Mouse (Mus musculus) liver, embryonic 15.5 days (tissue): ENCODE data around the gene Cutal. TPM values are rescaled to one million over a fixed set of nuclear protein-coding genes. Genes with fewer than 3 reads are reported as not detected.

ENCODE experiments used
- ATAC-seq: fragments of 200-750 bp; cut with Nextera tagmentation; 2 replicates; pipeline ENCODE4 v1.8.0; 2017; ENCODE audit warnings: moderate number of reproducible peaks, mild to moderate bottlenecking, moderate library complexity; ENCODE audit not compliant: insufficient read depth
- H3K27ac ChIP-seq: fragments of 300-500 bp; sonication (generic); replicated peaks from 2 replicates; pipeline ENCODE4 v1.5.1; 2015; ENCODE audit warnings: mild to moderate bottlenecking, inconsistent platforms
- H3K27me3 ChIP-seq: fragments of 300-500 bp; sonication (generic); 2 replicates; pipeline ENCODE4 v1.6.1; 2015; ENCODE audit warnings: mild to moderate bottlenecking, inconsistent platforms
- H3K36me3 ChIP-seq: fragments of 300-500 bp; sonication (generic); replicated peaks from 2 replicates; pipeline ENCODE4 v1.6.1; 2015; ENCODE audit warnings: moderate library complexity, mild to moderate bottlenecking, inconsistent platforms
- H3K4me1 ChIP-seq: fragments of 300-500 bp; sonication (generic); replicated peaks from 2 replicates; pipeline ENCODE4 v1.6.1; 2015; ENCODE audit warnings: inconsistent platforms
- H3K4me2 ChIP-seq: fragments of 300-500 bp; sonication (generic); 2 replicates; pipeline ENCODE4 v1.6.1; 2015; ENCODE audit warnings: moderate library complexity, mild to moderate bottlenecking, inconsistent platforms
- H3K4me3 ChIP-seq: fragments of 300-500 bp; sonication (generic); replicated peaks from 2 replicates; pipeline ENCODE4 v1.5.1; 2015; ENCODE audit warnings: mild to moderate bottlenecking, inconsistent platforms
- H3K9ac ChIP-seq: fragments of 300-500 bp; sonication (generic); 2 replicates; pipeline ENCODE4 v1.6.1; 2015; ENCODE audit warnings: moderate library complexity, mild to moderate bottlenecking, inconsistent platforms
- H3K9me3 ChIP-seq: fragments of 300-500 bp; sonication (generic); replicated peaks from 2 replicates; pipeline ENCODE4 v1.6.1; 2016; ENCODE audit warnings: inconsistent platforms
- WGBS: fragments of 180-500 bp; shearing (Covaris S2); methylation state at CpG from one replicate; pipeline ENCODE4 v1.1.7; 2015; ENCODE audit warnings: mixed read lengths; ENCODE audit not compliant: insufficient replicate concordance; 5-methylcytosine and 5-hydroxymethylcytosine counted together
- polyA plus RNA-seq: library from polyadenylated mRNA; unstranded; fragments of >200 nt; fragmentation: Nextera tagmentation; extraction: Ambion mirVana; gene quantifications from 2 replicates; pipeline ENCODE4 v1.2.1, GENCODE M21; 2015

The Cutal gene
- polyA plus RNA-seq, 1 experiment from 2014 or later = 8.4 TPM

DNA sequence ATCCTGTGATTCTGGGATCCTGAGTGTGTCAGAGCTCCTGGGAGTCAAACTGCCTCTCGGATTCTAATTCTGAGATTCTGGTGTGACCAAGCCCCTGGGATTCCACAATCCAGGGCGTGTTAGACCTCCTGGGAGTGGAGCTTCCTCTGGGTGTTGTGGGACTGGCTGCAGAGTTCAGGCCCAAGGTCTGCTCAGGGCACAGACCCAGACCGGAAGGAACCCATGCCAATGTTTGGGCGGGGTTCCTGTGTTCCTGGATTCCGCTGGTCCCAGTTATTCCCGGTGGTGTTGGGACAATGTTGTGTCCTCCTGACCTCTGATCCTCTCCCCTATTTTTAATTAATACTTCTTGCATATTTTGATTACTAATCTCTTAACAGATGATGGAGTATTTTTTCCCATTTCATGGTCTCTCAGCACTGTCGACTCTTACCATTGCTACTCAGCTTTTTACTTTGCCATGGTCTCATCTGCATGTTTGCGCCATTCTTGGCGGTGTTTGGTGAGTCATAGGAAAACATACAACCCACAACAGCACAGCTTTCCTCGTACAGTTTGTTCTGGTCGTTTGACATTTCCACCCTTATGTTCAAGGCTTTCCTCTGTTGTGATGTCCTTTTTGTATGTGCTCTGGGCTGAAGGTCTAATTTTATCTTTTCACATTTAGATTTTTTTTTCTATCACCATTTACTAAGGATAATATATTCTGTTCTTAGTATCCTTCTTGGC, 30.8 kb upstream of the Cutal start:
- Histone ChIP-seq H3K27ac (no peak overlapping the region), H3K9ac (no peak overlapping the region), H3K4me3 (no peak overlapping the region), H3K9me3 (no peaks in the 10 kb centered on the region), H3K36me3 (no peaks in the 10 kb centered on the region), H3K4me1 (no peaks in the 10 kb centered on the region), H3K27me3 (no peaks in the 10 kb centered on the region), H3K4me2 (no peak overlapping the region)
- 60% methylated on average over 11 of the region's 11 CpGs for WGBS
- no peak for ATAC-seq

DNA sequence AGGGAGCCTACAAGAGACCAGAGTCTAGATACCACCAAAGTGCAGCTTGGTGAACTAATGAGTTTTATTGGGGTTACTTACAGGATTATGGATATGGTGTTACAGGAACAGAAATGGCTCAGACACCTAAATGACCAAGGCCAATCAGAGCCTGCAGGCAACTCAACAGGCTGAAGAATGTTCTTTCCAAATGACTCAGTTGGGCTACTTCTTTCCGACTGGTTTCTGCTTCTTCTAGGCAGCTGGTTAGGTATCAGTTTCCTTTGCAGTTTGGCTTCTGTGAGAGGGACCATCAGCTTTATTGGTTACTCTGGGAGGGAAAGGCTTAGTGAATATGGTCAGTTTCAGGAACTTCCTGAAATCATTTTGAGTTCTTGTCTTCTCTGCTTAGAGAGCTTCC, 26.5 kb upstream of the Cutal start:
- 78% methylated on average over 1 of the region's 1 CpGs for WGBS
- no peak overlapping the region for H3K4me2 ChIP-seq

DNA sequence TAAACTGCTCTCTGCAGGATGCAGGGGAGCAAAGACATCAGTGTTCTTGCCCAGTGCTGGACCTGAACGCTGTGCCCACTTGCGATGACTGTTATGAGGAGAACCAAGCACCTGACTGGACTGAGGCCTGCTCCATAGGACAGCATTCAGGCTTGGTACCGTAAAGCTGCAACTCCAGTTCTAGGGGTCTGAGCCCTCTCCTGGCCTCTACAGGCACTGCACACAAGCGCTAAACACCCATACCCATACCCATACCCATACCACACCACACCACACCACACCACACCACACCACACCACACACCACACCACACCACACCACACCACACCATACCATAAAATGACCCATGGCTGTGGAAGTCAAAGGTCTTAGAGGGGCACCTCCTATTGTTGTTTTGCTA, 18.9 kb upstream of the Cutal start:
- Histone ChIP-seq H3K27ac (no peak overlapping the region), H3K4me2 (no peak overlapping the region), H3K9me3 (no peaks in the 10 kb centered on the region), H3K27me3 (no peaks in the 10 kb centered on the region), H3K36me3 (peaks cover 100% of the 10 kb centered on the region), H3K4me1 (peaks cover 9% of the 10 kb centered on the region), H3K4me3 (no peak overlapping the region), H3K9ac (no peak overlapping the region)
- whole genome bisulfite sequencing = 89% methylated on average over 4 of the region's 4 CpGs
- ATAC-seq = peak; percentile 15; the same call in 1 of the 2 replicates

More for the DNA sequence above, 26.5 kb upstream of the Cutal start:
- Histone ChIP-seq H3K4me1 (no peaks in the 10 kb centered on the region), H3K27me3 (no peaks in the 10 kb centered on the region), H3K9ac (no peak overlapping the region), H3K9me3 (no peaks in the 10 kb centered on the region), H3K4me3 (no peak overlapping the region), H3K36me3 (peaks cover 38% of the 10 kb centered on the region), H3K27ac (no peak overlapping the region)
- ATAC-seq = no peak

DNA sequence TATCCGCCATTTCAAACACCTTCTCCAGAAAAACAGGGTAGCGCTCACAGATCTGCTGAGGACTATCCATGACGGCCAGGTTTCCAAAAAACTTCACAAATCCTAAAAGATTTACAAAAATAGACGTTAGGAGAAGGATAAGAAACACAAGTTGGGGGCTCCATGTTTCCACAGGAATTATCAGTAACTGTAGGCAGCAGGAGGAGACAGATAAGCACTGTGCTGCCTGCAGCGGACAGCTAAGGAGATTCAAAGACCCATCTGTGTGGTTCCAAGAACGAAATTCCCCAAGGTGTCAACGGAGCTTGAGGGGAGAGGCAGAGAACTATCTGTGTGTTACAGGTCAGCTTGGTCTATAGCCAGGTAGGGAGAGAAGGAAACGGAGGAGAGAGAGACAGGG, 16.5 kb upstream of the Cutal start:
- H3K27me3 ChIP-seq = no peaks in the 10 kb centered on the region
- peaks cover 9% of the 10 kb centered on the region for H3K4me1 ChIP-seq
- no peak for ATAC-seq
- no peak overlapping the region for H3K4me2 ChIP-seq
- WGBS = 47% methylated on average over 8 of the region's 8 CpGs
- no peak overlapping the region for H3K4me3 ChIP-seq
- peaks cover 93% of the 10 kb centered on the region for H3K36me3 ChIP-seq
- no peak overlapping the region for H3K27ac ChIP-seq
- H3K9ac ChIP-seq = no peak overlapping the region
- H3K9me3 ChIP-seq = no peaks in the 10 kb centered on the region

DNA sequence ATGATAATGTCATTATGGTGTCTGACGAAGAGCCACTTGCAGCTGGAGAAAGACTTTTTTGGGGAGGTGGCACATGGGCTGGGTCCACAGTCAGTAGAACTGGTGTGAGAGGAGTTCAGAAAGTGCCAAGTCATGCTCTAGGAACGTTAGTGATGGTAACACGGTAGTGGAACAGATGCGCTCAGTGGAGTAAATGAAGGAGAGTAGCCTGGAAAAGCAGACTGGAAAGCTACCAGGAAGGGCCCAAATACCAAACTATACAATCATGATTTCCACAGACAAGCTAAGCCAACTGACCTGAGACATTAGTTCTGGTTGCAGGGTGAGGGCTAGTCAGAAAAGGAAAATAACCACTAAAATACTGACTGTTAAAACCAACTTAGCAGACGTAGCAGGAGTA, 4.5 kb upstream of the Cutal start:
- Histone ChIP-seq H3K27ac (peak overlapping the region; percentile 97), H3K9me3 (no peaks in the 10 kb centered on the region), H3K4me2 (peak overlapping the region; percentile 89), H3K4me1 (peaks cover 40% of the 10 kb centered on the region), H3K4me3 (peak overlapping the region; percentile 87), H3K27me3 (peaks cover 25% of the 10 kb centered on the region), H3K36me3 (peaks cover 29% of the 10 kb centered on the region), H3K9ac (peak overlapping the region; percentile 71)
- 5% methylated on average over 5 of the region's 5 CpGs for WGBS
- peak; percentile 74 for ATAC-seq

DNA sequence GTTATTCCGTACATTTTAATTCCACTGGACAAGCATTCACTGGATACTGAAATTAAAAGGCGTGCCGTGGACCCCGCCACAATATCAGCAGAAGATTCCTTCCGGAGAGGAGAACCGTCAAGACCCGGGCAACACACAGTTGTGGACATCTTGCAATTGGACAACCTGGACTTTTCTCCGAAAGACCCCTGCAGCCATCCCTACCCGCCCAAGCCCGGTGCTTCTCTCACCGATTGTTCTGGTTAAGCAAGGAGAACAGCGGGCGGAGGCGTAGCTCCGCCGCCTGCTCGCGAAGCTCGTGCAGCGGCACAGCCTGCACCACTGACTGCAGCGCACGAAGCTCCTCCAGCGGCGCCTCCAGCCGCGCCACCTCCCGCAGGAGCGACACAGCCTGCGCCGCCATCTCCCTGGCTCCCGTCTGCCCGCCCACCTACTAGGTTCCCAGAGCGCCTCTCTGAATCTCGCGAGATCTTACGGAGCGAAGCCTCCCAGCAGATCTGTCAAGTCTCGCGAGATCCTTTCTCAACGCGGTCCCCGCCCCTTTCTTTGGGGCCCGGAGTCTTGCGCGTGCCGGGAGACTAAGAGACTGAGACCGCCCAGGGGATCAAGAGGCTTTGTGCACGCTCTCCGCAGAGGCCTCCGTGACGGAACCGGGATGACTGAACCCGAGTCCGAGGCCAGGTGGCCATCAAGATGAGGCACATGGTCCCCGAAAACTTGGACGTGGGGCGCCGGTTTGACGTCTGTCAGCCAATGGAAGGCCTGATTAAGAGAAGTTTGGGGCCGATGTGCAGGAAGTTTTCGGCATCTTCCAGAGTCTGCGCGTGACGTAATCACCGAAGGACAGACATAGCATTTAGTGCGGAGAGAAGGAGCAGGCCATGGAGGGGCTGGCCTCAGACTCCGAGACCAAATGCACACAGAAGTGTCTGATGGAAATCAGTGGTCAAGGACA, 3.4 kb upstream of the Cutal start:
- Histone ChIP-seq H3K9me3 (no peaks in the 10 kb centered on the region), H3K27ac (peak overlapping the region; percentile 97), H3K4me3 (peak overlapping the region; percentile 87), H3K36me3 (peaks cover 18% of the 10 kb centered on the region), H3K27me3 (peaks cover 33% of the 10 kb centered on the region), H3K4me1 (peaks cover 40% of the 10 kb centered on the region), H3K4me2 (peak overlapping the region; percentile 89), H3K9ac (peak overlapping the region; percentile 93)
- WGBS = under 1% methylated on average over 67 of the region's 67 CpGs
- peak; percentile 90 for ATAC-seq

DNA sequence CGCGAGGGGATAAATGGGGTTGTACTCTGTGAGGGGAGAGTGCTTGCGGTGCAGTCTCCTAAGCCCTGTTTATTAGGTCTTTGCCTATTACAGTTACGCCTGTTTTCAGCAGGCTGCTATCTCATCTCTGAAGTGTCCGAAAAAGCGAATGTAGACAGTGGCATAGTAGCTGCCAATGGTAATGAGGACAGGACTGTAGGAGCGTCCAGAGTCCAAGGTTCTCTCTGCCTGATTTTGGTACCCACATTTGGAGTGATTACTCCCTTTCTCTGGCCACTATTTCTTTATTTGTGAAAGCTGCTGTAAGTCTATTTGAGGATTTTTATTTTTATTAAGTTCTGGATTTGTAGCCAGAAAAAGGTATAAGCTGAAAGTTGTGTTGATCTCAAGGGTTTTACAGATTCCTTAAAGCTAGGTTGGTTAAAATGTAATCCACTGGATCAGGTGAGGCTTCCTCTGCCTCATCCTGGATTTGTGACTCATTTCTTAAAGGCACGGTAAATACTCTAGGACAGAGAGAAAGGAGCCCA, 685 bp downstream of the Cutal start, which contains the start of gene Psmd5:
Gene Psmd5 (minus strand): TSS at position 153 of the 530 bp plus-strand sequence.
- 23% methylated on average over 8 of the region's 8 CpGs for WGBS
- H3K27ac ChIP-seq = peak within 1 kb of the TSS; percentile 55
- peak within 1 kb of the TSS; percentile 48 for H3K4me3 ChIP-seq
- no peaks in the 10 kb centered on the region for H3K36me3 ChIP-seq
- peak within 1 kb of the TSS; percentile 42 for H3K9ac ChIP-seq
- ATAC-seq = no peak
- H3K4me1 ChIP-seq = peaks cover 14% of the 10 kb centered on the region
- peaks cover 60% of the 10 kb centered on the region for H3K27me3 ChIP-seq
- H3K4me2 ChIP-seq = peak within 1 kb of the TSS; percentile 41
- H3K9me3 ChIP-seq = no peaks in the 10 kb centered on the region

DNA sequence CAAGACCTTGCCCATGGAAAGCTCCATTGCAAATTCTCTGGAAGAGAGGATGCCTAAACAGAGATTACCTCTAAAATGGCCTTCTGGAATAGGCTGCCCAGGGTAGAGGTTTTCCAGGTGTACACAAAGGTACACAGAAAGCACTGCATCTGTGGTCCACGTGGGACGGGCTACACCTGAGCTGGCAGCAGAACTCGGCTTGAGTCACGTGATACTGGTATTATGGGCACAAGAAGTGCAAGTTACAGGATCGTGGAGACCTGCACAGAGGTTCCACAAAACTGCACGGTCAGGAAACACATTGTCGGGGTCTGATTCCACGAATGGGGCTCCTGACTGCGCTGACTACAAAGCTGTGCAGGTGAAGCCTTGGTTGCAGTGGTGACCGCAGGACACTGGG, 5.9 kb downstream of the Cutal start:
- Histone ChIP-seq H3K9ac (no peak overlapping the region), H3K27ac (no peak overlapping the region), H3K36me3 (no peaks in the 10 kb centered on the region), H3K9me3 (no peaks in the 10 kb centered on the region), H3K4me1 (0 out of 2 replicates have a peak, but pooled peaks cover 3% of the 10 kb centered on the region), H3K4me3 (no peak overlapping the region), H3K27me3 (peaks cover 60% of the 10 kb centered on the region), H3K4me2 (no peak overlapping the region)
- no peak for ATAC-seq
- 67% methylated on average over 10 of the region's 10 CpGs for WGBS

DNA sequence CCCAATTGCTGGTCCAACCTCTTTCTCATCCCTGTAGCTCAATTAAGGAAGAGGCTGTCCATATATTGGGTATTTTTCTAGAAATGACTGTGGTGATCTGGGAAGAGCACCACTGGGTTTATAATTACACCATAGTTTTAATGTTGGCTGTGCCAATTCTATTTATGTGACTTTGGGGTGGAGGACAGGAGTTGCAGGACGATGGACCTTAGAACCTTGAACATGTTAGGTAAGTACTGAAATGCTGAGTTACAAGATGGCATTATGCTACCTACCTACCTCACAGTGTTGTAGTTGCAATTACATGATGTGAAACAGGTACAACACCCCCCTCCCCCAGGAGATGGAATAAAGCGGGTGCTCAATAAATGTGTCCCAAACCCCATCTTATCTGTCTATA, 8.6 kb downstream of the Cutal start:
- Histone ChIP-seq H3K4me1 (0 out of 2 replicates have a peak, but pooled peaks cover 3% of the 10 kb centered on the region), H3K9ac (no peak overlapping the region), H3K4me3 (no peak overlapping the region), H3K36me3 (no peaks in the 10 kb centered on the region), H3K27ac (no peak overlapping the region), H3K27me3 (peaks cover 42% of the 10 kb centered on the region), H3K9me3 (no peaks in the 10 kb centered on the region), H3K4me2 (no peak overlapping the region)
- WGBS = 82% methylated on average over 2 of the region's 2 CpGs
- no peak for ATAC-seq

DNA sequence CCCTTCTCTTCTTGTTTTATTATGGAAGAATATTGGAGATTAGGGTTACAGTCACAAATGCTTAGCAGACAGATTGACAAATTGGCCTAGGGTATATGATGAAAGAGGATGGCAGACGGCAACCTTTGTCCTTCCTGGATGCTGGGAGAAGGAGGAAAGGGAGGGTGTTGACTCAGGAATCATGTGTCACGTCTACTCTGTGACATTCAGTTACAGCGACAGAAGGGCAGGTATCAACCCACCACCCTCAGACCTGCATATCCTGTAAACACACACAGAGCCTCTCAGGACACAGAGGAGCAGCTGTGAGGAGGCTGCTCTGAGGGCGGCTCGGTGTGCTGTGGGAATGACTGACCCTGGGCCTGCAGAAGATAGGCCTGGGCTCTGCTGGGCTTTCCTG, 9.0 kb downstream of the Cutal start:
- H3K36me3 ChIP-seq = no peaks in the 10 kb centered on the region
- H3K9me3 ChIP-seq = no peaks in the 10 kb centered on the region
- H3K27ac ChIP-seq = 0 out of 2 replicates have a peak overlapping the region, but pooled peaks have one; percentile 29
- 50% methylated on average over 5 of the region's 5 CpGs for WGBS
- H3K27me3 ChIP-seq = peaks cover 38% of the 10 kb centered on the region; the same call in 1 of the 2 replicates
- H3K4me2 ChIP-seq = no peak overlapping the region
- H3K4me3 ChIP-seq = no peak overlapping the region
- ATAC-seq = peak; percentile 77
- 0 out of 2 replicates have a peak, but pooled peaks cover 3% of the 10 kb centered on the region for H3K4me1 ChIP-seq
- no peak overlapping the region for H3K9ac ChIP-seq

DNA sequence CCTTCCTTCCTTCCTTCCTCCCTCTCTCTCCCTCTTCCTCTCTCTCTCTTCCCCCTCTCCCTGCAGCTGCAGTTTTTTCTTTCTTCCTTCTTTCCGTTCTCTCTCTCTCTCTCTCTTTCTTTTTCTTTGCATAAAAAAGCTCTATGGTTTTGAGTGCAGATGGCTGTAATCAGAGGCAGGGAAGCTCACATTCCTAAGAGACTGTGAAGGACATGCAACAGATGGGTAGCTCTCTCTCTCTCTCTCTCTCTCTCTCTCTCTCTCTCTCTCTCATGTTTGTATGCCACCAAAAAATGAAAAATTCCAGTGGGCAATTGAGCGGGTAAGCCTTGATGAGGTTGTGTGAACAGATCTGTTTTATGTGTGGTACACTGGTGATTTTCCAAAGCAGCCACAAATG, 10.0 kb downstream of the Cutal start:
- no peaks in the 10 kb centered on the region for H3K36me3 ChIP-seq
- H3K9ac ChIP-seq = no peak overlapping the region
- H3K9me3 ChIP-seq = no peaks in the 10 kb centered on the region
- no peak for ATAC-seq
- H3K27me3 ChIP-seq = peaks cover 38% of the 10 kb centered on the region; the same call in 1 of the 2 replicates
- H3K4me2 ChIP-seq = no peak overlapping the region
- no peak overlapping the region for H3K27ac ChIP-seq
- WGBS = 68% methylated on average over 2 of the region's 2 CpGs
- H3K4me1 ChIP-seq = 0 out of 2 replicates have a peak, but pooled peaks cover 3% of the 10 kb centered on the region
- no peak overlapping the region for H3K4me3 ChIP-seq
